Mouse (Mus musculus) megakaryocyte, embryonic 14.5 days (primary cell): ENCODE data around the gene Plcb4.

Source experiments
- FLI1 ChIP-seq: IDR thresholded peaks from 2 replicates; pipeline ENCODE4 v1.6.1; 2012; ENCODE audit warnings: low read length, inconsistent platforms, mixed read lengths
- GATA1 ChIP-seq: IDR thresholded peaks from 3 replicates; pipeline ENCODE4 v1.6.1; 2012; ENCODE audit warnings: mixed read lengths, low read length, inconsistent platforms, borderline replicate concordance

DNA sequence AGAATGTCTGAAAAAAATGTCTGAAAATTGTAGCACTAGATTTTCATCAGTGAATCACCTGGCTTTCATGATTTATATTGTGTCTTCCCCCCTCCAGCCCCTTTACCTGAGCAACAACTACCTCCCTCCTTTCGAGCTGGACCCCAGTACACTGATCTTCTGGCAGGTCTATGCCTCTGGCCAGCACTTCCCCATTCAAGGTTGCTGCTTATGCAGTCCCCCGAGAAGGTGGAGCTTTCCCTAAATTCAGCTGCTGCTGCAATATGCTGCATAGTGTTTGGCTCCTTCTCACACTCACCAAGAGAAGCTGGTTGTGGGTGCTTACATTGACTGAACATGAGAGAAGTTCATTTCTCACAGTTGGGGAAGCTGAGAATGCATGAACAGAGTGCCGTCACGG lies 273.8 kb downstream of the Plcb4 start:
- TF ChIP-seq GATA1: no peak
- TF ChIP-seq FLI1: no peak
